Mouse (Mus musculus) MEL (cell line): Measurements from ENCODE around the gene Fbxl15.

Experiments
- CTCF ChIP-seq, 3 experiments: IDR thresholded peaks in 2 of 3; conservative IDR thresholded peaks in 1 of 3; 2 replicates each; pipeline ENCODE4 v1.5.1; 2011 to 2012; ENCODE audit warnings: low read length in 3 of 3, low read depth in 2 of 3, mild to moderate bottlenecking in 2 of 3, improper control_type of control experiment in 1 of 3, inconsistent platforms in 1 of 3, mixed read lengths in 1 of 3, moderate library complexity in 1 of 3; ENCODE audit not compliant: control insufficient read depth in 1 of 3, insufficient read depth in 1 of 3, poor library complexity in 1 of 3, severe bottlenecking in 1 of 3
- EP300 ChIP-seq, 2 experiments: IDR thresholded peaks; 2 replicates each; pipeline ENCODE4 v1.6.1; 2011; ENCODE audit warnings: improper control_type of control experiment in 2 of 2, low read length in 2 of 2, low read depth in 1 of 2, mild to moderate bottlenecking in 1 of 2
- POLR2A ChIP-seq, 2 experiments: IDR thresholded peaks; 2 replicates each; pipeline ENCODE4 v1.6.1; 2011 to 2012; ENCODE audit warnings: low read length in 2 of 2, mild to moderate bottlenecking in 2 of 2, control low read depth in 1 of 2, improper control_type of control experiment in 1 of 2, low read depth in 1 of 2, moderate library complexity in 1 of 2; ENCODE audit not compliant: control insufficient read depth in 1 of 2, insufficient read depth in 1 of 2, poor library complexity in 1 of 2

GRCm38 (mm10) chr19:46306268-46306610 is 21.7 kb upstream of the Fbxl15 start:
- TF ChIP-seq EP300 (IDR thresholded peaks at IDR 0.05; ENCODE audit: low read depth in 1 of 2, low read length in 2 of 2) (no peak), CTCF (IDR thresholded peaks at IDR 0.05 in 2 of 3, conservative IDR thresholded peaks at IDR 0.05 in 1 of 3; ENCODE audit: control insufficient read depth in 1 of 3, insufficient read depth in 1 of 3, low read depth in 2 of 3, low read length in 3 of 3, poor library complexity in 1 of 3, severe bottlenecking in 1 of 3) (no peak), POLR2A (IDR thresholded peaks at IDR 0.05; ENCODE audit: control insufficient read depth in 1 of 2, insufficient read depth in 1 of 2, low read depth in 1 of 2, low read length in 2 of 2, poor library complexity in 1 of 2) (no peak)
